Mouse (Mus musculus) liver, embryonic 14.5 days (tissue): ENCODE measurements around the gene Gm6096. TPM values are rescaled to one million over a fixed set of nuclear protein-coding genes. Genes with fewer than 3 reads are reported as not detected.

ENCODE experiments used
- ATAC-seq: fragments of 200-750 bp; cut with Nextera tagmentation; 2 replicates; pipeline ENCODE4 v1.8.0; 2017; ENCODE audit warnings: moderate number of reproducible peaks, mild to moderate bottlenecking, moderate library complexity; ENCODE audit not compliant: insufficient read depth
- DNase-seq, 3 experiments: peaks; one replicate each; pipeline ENCODE4 v3.0.0-alpha.2; 2012 to 2013; ENCODE audit warnings: low read depth in 3 of 3, low spot score in 3 of 3
- H3K27ac ChIP-seq: fragments of 300-500 bp; sonication (generic); 2 replicates; pipeline ENCODE4 v1.5.1; 2014; ENCODE audit warnings: moderate library complexity, mild to moderate bottlenecking, control low read depth, inconsistent platforms
- H3K27me3 ChIP-seq: fragments of 300-500 bp; sonication (generic); 2 replicates; pipeline ENCODE4 v1.6.1; 2014; ENCODE audit warnings: mild to moderate bottlenecking, low read length, moderate library complexity; ENCODE audit not compliant: control insufficient read depth, insufficient read depth
- H3K36me3 ChIP-seq: fragments of 300-500 bp; sonication (generic); replicated peaks from 2 replicates; pipeline ENCODE4 v1.6.1; 2014; ENCODE audit warnings: low read depth; ENCODE audit not compliant: control insufficient read depth, insufficient read depth
- H3K4me1 ChIP-seq, 2 experiments: fragments of 200-500 bp in 1 of 2; fragments of 300-500 bp in 1 of 2; sonication (generic) in 1 of 2; replicated peaks; 2 replicates each; pipeline ENCODE4 v1.6.1; 2012 to 2014; ENCODE audit warnings: antibody characterized with exemption in 1 of 2, inconsistent platforms in 1 of 2, low read length in 1 of 2; ENCODE audit not compliant: control insufficient read depth in 2 of 2, insufficient read depth in 2 of 2
- H3K4me2 ChIP-seq: fragments of 300-500 bp; sonication (generic); 2 replicates; pipeline ENCODE4 v1.6.1; 2014; ENCODE audit warnings: low read depth, mild to moderate bottlenecking, control low read depth, moderate library complexity
- H3K4me3 ChIP-seq, 2 experiments: fragments of 200-500 bp in 1 of 2; fragments of 300-500 bp in 1 of 2; sonication (generic) in 1 of 2; 2 replicates each; pipeline ENCODE4 v1.5.1; 2012 to 2014; ENCODE audit warnings: low read depth in 2 of 2, low read length in 2 of 2, mild to moderate bottlenecking in 2 of 2, control low read depth in 1 of 2, inconsistent platforms in 1 of 2, moderate library complexity in 1 of 2; ENCODE audit not compliant: insufficient read depth in 1 of 2
- H3K9ac ChIP-seq: fragments of 300-500 bp; sonication (generic); replicated peaks from 2 replicates; pipeline ENCODE4 v1.6.1; 2014; ENCODE audit warnings: mild to moderate bottlenecking, control low read depth, moderate library complexity
- H3K9me3 ChIP-seq: fragments of 300-500 bp; sonication (generic); 2 replicates; pipeline ENCODE4 v1.6.1; 2016; ENCODE audit warnings: low read length, mixed read lengths; ENCODE audit not compliant: control insufficient read depth
- CTCF ChIP-seq: IDR thresholded peaks from 2 replicates; pipeline ENCODE4 v1.5.1; 2016; ENCODE audit warnings: antibody characterized with exemption, low read depth, control low read depth
- EP300 ChIP-seq: IDR thresholded peaks from 2 replicates; pipeline ENCODE4 v1.6.1; 2016; ENCODE audit warnings: antibody characterized with exemption, low read depth
- WGBS: fragments of 180-500 bp; shearing (Covaris S2); extraction: QIAGEN DNeasy Blood & Tissue Kit; methylation state at CpG from one replicate; pipeline ENCODE4 v1.1.7; 2014; ENCODE audit not compliant: insufficient replicate concordance; 5-methylcytosine and 5-hydroxymethylcytosine counted together
- polyA plus RNA-seq, 2 experiments: library from polyadenylated mRNA; depleted of rRNA in 1 of 2; stranded (reverse) in 1 of 2; unstranded in 1 of 2; fragments of >200 nt; fragmentation: Nextera tagmentation in 1 of 2; extraction: Ambion mirVana in 1 of 2; gene quantifications; 2 replicates each; pipeline versions ENCODE4 v1.2.1 to v1.2.3; 2012 to 2014

Gm6096 gene
- polyA plus RNA-seq, 2 experiments = 0.30 TPM; not detected in 1

DNA sequence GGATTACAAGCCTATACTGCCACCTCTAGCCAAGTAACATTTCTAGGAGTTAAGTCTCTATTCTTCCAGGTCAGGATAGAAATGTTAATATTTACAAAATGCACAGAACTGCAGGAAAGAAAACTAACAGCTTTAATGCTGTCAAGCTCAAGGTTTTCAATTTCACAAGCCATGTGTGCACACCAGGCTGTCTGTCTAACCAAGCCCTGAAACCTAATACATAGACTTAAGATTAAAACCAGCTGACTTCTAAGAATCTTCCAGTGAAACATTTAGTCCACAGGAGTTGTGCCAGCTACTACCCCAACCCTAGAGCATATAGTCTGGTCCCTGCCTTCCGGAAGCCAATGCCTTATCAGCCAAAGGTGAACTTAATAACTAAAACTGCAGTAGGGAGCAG is 7.6 kb downstream of the Gm6096 start:
- DNase-seq = no peak
- 73% methylated on average over 1 of the region's 1 CpGs for WGBS
- ATAC-seq = no peak

GRCm38 (mm10) chr7:34263437-34263836 is 12.6 kb downstream of the Gm6096 start:
- Histone ChIP-seq H3K9ac (no peak overlapping the region), H3K4me3 (no peak overlapping the region), H3K9me3 (no peaks in the 10 kb centered on the region), H3K27ac (no peak overlapping the region), H3K36me3 (peaks cover 17% of the 10 kb centered on the region), H3K4me2 (no peak overlapping the region), H3K27me3 (no peaks in the 10 kb centered on the region), H3K4me1 (peaks cover 3 to 6% of the 10 kb centered on the region in 2 experiments; a peak in 2 of 4 replicates)
- DNase-seq (no peak), ATAC-seq (no peak)
- TF ChIP-seq EP300 (no peak), CTCF (no peak)
- WGBS = 86% methylated on average over 5 of the region's 5 CpGs

More for the DNA sequence above, 7.6 kb downstream of the Gm6096 start:
- TF ChIP-seq CTCF (no peak), EP300 (no peak)
- no peak overlapping the region for H3K9ac ChIP-seq
- H3K27me3 ChIP-seq = no peaks in the 10 kb centered on the region
- no peak overlapping the region for H3K27ac ChIP-seq
- no peaks in the 10 kb centered on the region for H3K4me1 ChIP-seq
- no peaks in the 10 kb centered on the region for H3K9me3 ChIP-seq
- H3K36me3 ChIP-seq = peaks cover 30% of the 10 kb centered on the region
- H3K4me3 ChIP-seq = no peak overlapping the region
- no peak overlapping the region for H3K4me2 ChIP-seq

GRCm38 (mm10) chr7:34265876-34266346 is 15.1 kb downstream of the Gm6096 start:
- Histone ChIP-seq H3K9me3 (no peaks in the 10 kb centered on the region), H3K9ac (no peak overlapping the region), H3K36me3 (peaks cover 14% of the 10 kb centered on the region), H3K4me3 (no peak overlapping the region), H3K27ac (no peak overlapping the region), H3K4me2 (no peak overlapping the region), H3K4me1 (peaks cover 3 to 6% of the 10 kb centered on the region in 2 experiments; a peak in 2 of 4 replicates), H3K27me3 (no peaks in the 10 kb centered on the region)
- TF ChIP-seq EP300 (no peak), CTCF (peak; percentile 62)
- DNase-seq (peak in 2 of 3 experiments; percentile 13 to 33), ATAC-seq (no peak; the same call in 1 of the 2 replicates)
- WGBS = 43% methylated on average over 5 of the region's 5 CpGs

DNA sequence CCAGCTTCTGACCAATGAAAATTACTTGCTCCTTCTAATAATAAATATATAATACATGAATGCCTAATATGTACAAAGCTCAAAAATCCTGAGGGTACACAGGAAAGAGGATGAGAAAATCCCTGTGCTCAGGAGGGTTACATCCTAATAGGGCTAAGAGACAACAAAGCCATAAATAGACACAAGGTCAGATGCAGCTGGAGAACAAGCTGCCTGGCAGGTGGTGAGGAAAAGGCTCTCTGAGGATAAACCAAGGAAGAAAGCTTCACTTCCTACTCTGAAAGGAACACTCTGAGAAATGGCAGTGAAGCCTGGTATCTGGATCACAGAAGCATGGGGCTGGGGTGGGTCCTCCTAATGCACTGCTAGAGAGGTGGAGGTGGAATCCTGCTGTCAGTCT is 15.6 kb downstream of the Gm6096 start:
- Histone ChIP-seq H3K36me3 (peaks cover 14% of the 10 kb centered on the region), H3K9ac (no peak overlapping the region), H3K4me2 (no peak overlapping the region), H3K27me3 (no peaks in the 10 kb centered on the region), H3K4me1 (peaks cover 3 to 6% of the 10 kb centered on the region in 2 experiments; a peak in 2 of 4 replicates), H3K27ac (no peak overlapping the region), H3K9me3 (no peaks in the 10 kb centered on the region), H3K4me3 (no peak overlapping the region)
- DNase-seq (no peak), ATAC-seq (no peak)
- TF ChIP-seq CTCF (no peak), EP300 (no peak)

GRCm38 (mm10) chr7:34268463-34268862 is 17.6 kb downstream of the Gm6096 start:
- no peak for ATAC-seq
- WGBS = 90% methylated on average over 1 of the region's 1 CpGs

More at GRCm38 (mm10) chr7:34268463-34268862, 17.6 kb downstream of the Gm6096 start:
- Histone ChIP-seq H3K4me1 (peaks cover 3 to 6% of the 10 kb centered on the region in 2 experiments; a peak in 2 of 4 replicates), H3K27me3 (no peaks in the 10 kb centered on the region), H3K4me2 (no peak overlapping the region), H3K27ac (no peak overlapping the region), H3K9ac (no peak overlapping the region), H3K36me3 (0 out of 2 replicates have a peak, but pooled peaks cover 2% of the 10 kb centered on the region), H3K9me3 (no peaks in the 10 kb centered on the region), H3K4me3 (no peak overlapping the region)
- TF ChIP-seq CTCF = no peak
- TF ChIP-seq EP300 = no peak
- no peak for DNase-seq
